Comparison of ENCODE assay signal across 22 mouse cellular contexts in the genomic region with DNA sequence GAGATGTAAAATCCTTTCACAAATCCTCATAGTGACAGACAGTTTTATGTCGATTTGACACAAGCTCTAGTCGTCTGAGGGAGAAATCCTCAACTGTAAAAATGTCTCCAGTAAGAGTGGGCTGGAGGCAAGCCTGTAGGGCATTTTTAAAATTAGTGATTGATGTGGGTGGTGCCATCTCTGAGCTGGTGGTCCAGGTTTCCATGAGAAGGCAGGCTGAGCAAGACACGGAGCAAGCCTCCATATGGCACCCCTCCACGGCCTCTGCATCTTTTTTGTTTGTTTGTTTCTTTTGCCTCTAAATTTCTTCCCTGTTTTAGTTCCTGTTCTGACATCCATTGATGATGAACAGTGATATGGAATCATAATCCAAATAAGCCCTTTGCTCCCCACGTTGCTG. TPM values are rescaled to one million over a fixed set of nuclear protein-coding genes. Genes with fewer than 3 reads are reported as not detected.
A peak's percentile ranks its signal among the peaks of the same experiment; 100 is the strongest.
DNase-seq lines count a peak whose midpoint lies in the region; ATAC-seq and TF ChIP-seq lines count a peak whose summit lies in the region.
"Had no signal": no experiment of that assay in that cellular context is flagged by ENCODE, and none has a peak within 500 bp of the region (broad histone marks: within the 10 kb centered on the region; RNA-seq: fewer than 3 reads in every experiment).

No protein-coding gene starts in this region.

- intact Hi-C loops in heart, postnatal 14 days (cut with DNase I): no loop called here

- H3K4me2 ChIP-seq in heart, postnatal 0 days (ENCODE audit: low read depth, low read length): no peak overlapping the region
- no peak overlapping the region for H3K4me2 ChIP-seq in liver, postnatal 0 days (ENCODE audit: low read depth, low read length)
- H3K4me2 ChIP-seq in liver, embryonic 12.5 days: no peak overlapping the region
- H3K4me2 ChIP-seq: embryonic facial prominence, embryonic 13.5 days; embryonic facial prominence, embryonic 15.5 days; forebrain, embryonic 12.5 days had no signal

- H3K9me3 ChIP-seq in heart, embryonic 10.5 days: no peaks in the 10 kb centered on the region
- H3K9me3 ChIP-seq in heart, postnatal 0 days (replicated peaks; ENCODE audit: control insufficient read depth, low read length): no peaks in the 10 kb centered on the region
- no peaks in the 10 kb centered on the region for H3K9me3 ChIP-seq in liver, postnatal 0 days (ENCODE audit: low read length)
- H3K9me3 ChIP-seq in liver, embryonic 12.5 days (replicated peaks): no peaks in the 10 kb centered on the region
- H3K9me3 ChIP-seq: embryonic facial prominence, embryonic 13.5 days; embryonic facial prominence, embryonic 15.5 days; forebrain, embryonic 10.5 days; forebrain, embryonic 12.5 days had no signal

- no peaks in the 10 kb centered on the region for H3K27me3 ChIP-seq in heart, embryonic 10.5 days (ENCODE audit: insufficient read depth, poor library complexity, severe bottlenecking)
- no peaks in the 10 kb centered on the region for H3K27me3 ChIP-seq in heart, postnatal 0 days (ENCODE audit: control insufficient read depth, insufficient read depth, low read length)
- H3K27me3 ChIP-seq in liver, postnatal 0 days (ENCODE audit: insufficient read depth, low read length): no peaks in the 10 kb centered on the region
- H3K27me3 ChIP-seq in liver, embryonic 12.5 days (replicated peaks): no peaks in the 10 kb centered on the region
- H3K27me3 ChIP-seq: embryonic facial prominence, embryonic 13.5 days; embryonic facial prominence, embryonic 15.5 days; forebrain, embryonic 12.5 days had no signal

- no peak overlapping the region for H3K27ac ChIP-seq in heart, embryonic 10.5 days
- 0 out of 2 replicates have a peak overlapping the region, but pooled peaks have one; percentile 15 for H3K27ac ChIP-seq in heart, postnatal 0 days (ENCODE audit: low read depth)
- peak overlapping the region; percentile 64; the same call in 1 of the 2 replicates for H3K27ac ChIP-seq in liver, postnatal 0 days (ENCODE audit: low read depth)
- no peak overlapping the region for H3K27ac ChIP-seq in liver, embryonic 12.5 days
- H3K27ac ChIP-seq: embryonic facial prominence, embryonic 13.5 days; embryonic facial prominence, embryonic 15.5 days; forebrain, embryonic 10.5 days; forebrain, embryonic 12.5 days had no signal

- H3K4me3 ChIP-seq in heart, embryonic 10.5 days: no peak overlapping the region
- H3K4me3 ChIP-seq in heart, postnatal 0 days (ENCODE audit: low read depth, low read length): no peak overlapping the region
- no peak overlapping the region for H3K4me3 ChIP-seq in liver, postnatal 0 days (ENCODE audit: low read depth, low read length)
- no peak overlapping the region for H3K4me3 ChIP-seq in liver, embryonic 12.5 days
- H3K4me3 ChIP-seq: embryonic facial prominence, embryonic 13.5 days; embryonic facial prominence, embryonic 15.5 days; erythroblast, embryonic 14.5 days; forebrain, embryonic 10.5 days; forebrain, embryonic 12.5 days had no signal

- no peak for TF ChIP-seq CTCF in heart, postnatal 0 days (IDR thresholded peaks at IDR 0.05; ENCODE audit: low read depth)
- no peak for TF ChIP-seq CTCF in liver, postnatal 0 days (IDR thresholded peaks at IDR 0.05; ENCODE audit: low read depth)

- no peaks in the 10 kb centered on the region; the same call in 1 of the 2 replicates for H3K36me3 ChIP-seq in heart, embryonic 10.5 days
- H3K36me3 ChIP-seq in heart, postnatal 0 days (replicated peaks; ENCODE audit: control insufficient read depth, insufficient read depth, low read length): no peaks in the 10 kb centered on the region
- H3K36me3 ChIP-seq in liver, postnatal 0 days (replicated peaks; ENCODE audit: insufficient read depth, low read length): no peaks in the 10 kb centered on the region
- no peaks in the 10 kb centered on the region for H3K36me3 ChIP-seq in liver, embryonic 12.5 days
- H3K36me3 ChIP-seq: embryonic facial prominence, embryonic 15.5 days; forebrain, embryonic 10.5 days; forebrain, embryonic 12.5 days had no signal

- 0 out of 2 replicates have a peak, but pooled peaks cover 5% of the 10 kb centered on the region for H3K4me1 ChIP-seq in heart, embryonic 10.5 days
- no peaks in the 10 kb centered on the region for H3K4me1 ChIP-seq in heart, postnatal 0 days (ENCODE audit: control insufficient read depth, insufficient read depth)
- peaks cover 13% of the 10 kb centered on the region for H3K4me1 ChIP-seq in liver, postnatal 0 days (ENCODE audit: insufficient read depth)
- peaks cover 6% of the 10 kb centered on the region; the same call in 1 of the 2 replicates for H3K4me1 ChIP-seq in liver, embryonic 12.5 days
- H3K4me1 ChIP-seq: forebrain, embryonic 12.5 days had no signal

- no peak overlapping the region for H3K9ac ChIP-seq in heart, postnatal 0 days (replicated peaks; ENCODE audit: low read depth, low read length)
- no peak overlapping the region; the same call in 1 of the 2 replicates for H3K9ac ChIP-seq in liver, postnatal 0 days (replicated peaks)
- H3K9ac ChIP-seq in liver, embryonic 12.5 days: no peak overlapping the region
- H3K9ac ChIP-seq: embryonic facial prominence, embryonic 13.5 days; embryonic facial prominence, embryonic 15.5 days; forebrain, embryonic 12.5 days had no signal

- peak; percentile 81 for DNase-seq in heart, adult 11 months
- DNase-seq in heart, embryonic 10.5 days (ENCODE audit: low spot score): no peak
- no peak for DNase-seq in heart, postnatal 0 days (ENCODE audit: low spot score)
- no peak for DNase-seq in heart, postnatal 14 days
- DNase-seq in liver, postnatal 0 days: no peak
- DNase-seq: adrenal gland, postnatal 10 days; adrenal gland, postnatal 25 days; cerebellum, adult 11 months; cerebellum, adult 18-20 months; cerebellum, adult 8-10 months; cerebellum, adult 9-11 months; cerebellum, postnatal 14 days; cerebellum, postnatal 36 days; embryo, embryonic 11 days had no signal

- no peak for ATAC-seq in heart, postnatal 0 days (ENCODE audit: insufficient read depth, low read depth)
- ATAC-seq in liver, postnatal 0 days: no peak
- no peak for ATAC-seq in liver, embryonic 12.5 days
- ATAC-seq: forebrain, embryonic 14.5 days had no signal

- TF ChIP-seq EP300 in heart, postnatal 0 days (IDR thresholded peaks at IDR 0.05; ENCODE audit: low read depth): no peak
- no peak for TF ChIP-seq EP300 in liver, postnatal 0 days (IDR thresholded peaks at IDR 0.05; ENCODE audit: low read depth)

- 69% methylated on average over 5 of the region's 5 CpGs for WGBS in heart, embryonic 10.5 days
- WGBS in heart, postnatal 0 days: 71% methylated on average over 5 of the region's 5 CpGs
- 66% methylated on average over 5 of the region's 5 CpGs for WGBS in liver, postnatal 0 days (ENCODE audit: insufficient replicate concordance)
- 55% methylated on average over 5 of the region's 5 CpGs for WGBS in liver, embryonic 12.5 days (ENCODE audit: insufficient replicate concordance)

RNA-seq across cellular contexts. Expression of a gene that starts 26.8 kb away (rescaled TPM):
- 5.4 and 8.4 TPM in 2 replicates for polyA plus RNA-seq in heart, embryonic 10.5 days (2016; fragmentation: Nextera tagmentation; extraction: Ambion mirVana)
- total RNA-seq in heart, postnatal 0 days (2014; rRNA removed; ENCODE audit: low replicate concordance): 6.1 and 13.2 TPM in 2 replicates
- polyA plus RNA-seq in heart, postnatal 0 days (2015; fragmentation: Nextera tagmentation; extraction: Ambion mirVana): 3.6 and 3.9 TPM in 2 replicates
- total RNA-seq in heart, postnatal 14 days (2021): 10 to 100 TPM; 15.9 to 20.2 TPM
- polyA plus RNA-seq in liver, postnatal 0 days (2015; fragmentation: Nextera tagmentation; extraction: Ambion mirVana): 8.2 and 8.9 TPM in 2 replicates
- polyA plus RNA-seq in liver, embryonic 12.5 days (2016; fragmentation: Nextera tagmentation; extraction: Ambion mirVana): 3.6 and 4.1 TPM in 2 replicates
- total RNA-seq: MEL had no signal

Comparison
In these comparisons a context has a peak if more than half of its experiments do, and no peak if none do; other contexts are left out.
1. H3K27ac ChIP-seq: peak in heart, postnatal 0 days (single experiment) and liver, postnatal 0 days (single experiment); none in heart, embryonic 10.5 days (single experiment) and liver, embryonic 12.5 days (single experiment).